Mouse (Mus musculus) heart, adult 2 months (tissue): Measurements from ENCODE around the gene Top1. TPM values are rescaled to one million over a fixed set of nuclear protein-coding genes. Genes with fewer than 3 reads are reported as not detected.

ENCODE experiments used
- DNase-seq, 2 experiments: peaks; one replicate each; pipeline ENCODE4 v3.0.0; 2021
- H3K27ac ChIP-seq: fragments of 200-600 bp; 2 replicates; pipeline ENCODE4 v1.8.1; 2022
- H3K27me3 ChIP-seq: fragments of 200-500 bp; 2 replicates; pipeline ENCODE4 v1.6.1; 2012; ENCODE audit warnings: mild to moderate bottlenecking, low read length, inconsistent platforms, mixed read lengths; ENCODE audit not compliant: control insufficient read depth, insufficient read depth
- H3K36me3 ChIP-seq: fragments of 200-500 bp; 2 replicates; pipeline ENCODE4 v1.6.1; 2012; ENCODE audit warnings: low read length, inconsistent platforms; ENCODE audit not compliant: control insufficient read depth, insufficient read depth
- H3K4me1 ChIP-seq: fragments of 200-500 bp; 2 replicates; pipeline ENCODE4 v1.6.1; 2011; ENCODE audit warnings: low read length; ENCODE audit not compliant: control insufficient read depth, insufficient read depth
- H3K4me3 ChIP-seq: fragments of 200-600 bp; 2 replicates; pipeline ENCODE4 v1.8.1; 2022
- H3K79me2 ChIP-seq: fragments of 200-500 bp; replicated peaks from 2 replicates; pipeline ENCODE4 v1.6.1; 2012; ENCODE audit warnings: mild to moderate bottlenecking, inconsistent platforms, low read length, moderate library complexity, mixed read lengths; ENCODE audit not compliant: control insufficient read depth, insufficient read depth
- H3K9ac ChIP-seq: fragments of 200-500 bp; 2 replicates; pipeline ENCODE4 v1.6.1; 2012; ENCODE audit warnings: low read depth, mild to moderate bottlenecking, control low read depth, inconsistent platforms, low read length, mixed read lengths
- CTCF ChIP-seq: fragments of 200-600 bp; IDR thresholded peaks from 2 replicates; pipeline ENCODE4 v1.8.1; 2022; ENCODE audit warnings: antibody characterized with exemption, mild to moderate bottlenecking, moderate library complexity
- EP300 ChIP-seq: fragments of 200-500 bp; IDR thresholded peaks from 2 replicates; pipeline ENCODE4 v1.6.1; 2011; ENCODE audit warnings: low read depth, low read length, control low read depth; ENCODE audit not compliant: insufficient read depth
- POLR2A ChIP-seq: fragments of 200-500 bp; IDR thresholded peaks from 2 replicates; pipeline ENCODE4 v1.6.1; 2011; ENCODE audit warnings: mild to moderate bottlenecking, low read depth, low read length, control low read depth; ENCODE audit not compliant: insufficient read depth
- WGBS: fragments of 180-500 bp; shearing (Covaris S2); methylation state at CpG from one replicate; pipeline ENCODE4 v1.1.7; 2018; 5-methylcytosine and 5-hydroxymethylcytosine counted together
- intact Hi-C: fragments of 180-260 bp; cut with DNase I; formaldehyde crosslinking; loops from one replicate; pipeline ENCODE4 v1.15.1; 2025
- polyA plus RNA-seq: library from polyadenylated mRNA; depleted of rRNA; stranded (reverse); fragments of >200 nt; gene quantifications from 2 replicates; pipeline ENCODE4 v1.2.3, GENCODE M21; 2012
- total RNA-seq, 2 experiments: library from RNA; stranded (reverse); gene quantifications; 2 replicates each; pipeline ENCODE4 v1.2.3; 2021

Gene Top1
- total and polyA plus RNA-seq, 3 experiments, result 5.6 to 46.8 (median 44.1) TPM

GRCm38 (mm10) chr2:160740521-160741156 lies 95.0 kb downstream of the Top1 start:
- Histone ChIP-seq H3K4me1 (peaks cover 68% of the 10 kb centered on the region), H3K4me3 (no peak overlapping the region), H3K36me3 (peaks cover 60% of the 10 kb centered on the region), H3K79me2 (peaks cover 15% of the 10 kb centered on the region), H3K27me3 (no peaks in the 10 kb centered on the region), H3K27ac (peak overlapping the region; percentile 83), H3K9ac (peak overlapping the region; percentile 7; the same call in 1 of the 2 replicates)
- intact Hi-C loops, result no loop called here
- DNase-seq, result no peak
- 41% methylated on average over 11 of the region's 11 CpGs for WGBS
- no peak for TF ChIP-seq CTCF

DNA sequence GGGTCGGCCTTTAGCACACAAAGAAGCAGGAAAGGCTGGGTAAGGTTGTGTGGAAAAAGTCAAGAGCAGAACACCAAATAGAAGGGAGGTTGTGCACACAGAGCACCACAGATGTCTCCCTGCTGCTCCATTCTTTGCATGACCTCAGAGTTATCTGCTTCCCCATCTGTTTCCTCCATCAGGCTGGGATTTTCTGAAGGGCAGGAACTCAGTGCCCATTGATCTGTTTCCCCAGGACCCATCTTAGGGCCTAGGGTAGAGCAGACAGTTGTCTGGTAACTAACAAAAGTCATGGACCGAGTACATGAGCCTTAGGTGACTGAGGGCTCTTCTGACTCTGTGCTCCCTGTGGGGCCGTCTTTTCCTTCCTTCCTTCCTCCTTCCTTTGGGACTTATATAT lies 95.9 kb downstream of the Top1 start:
- H3K27ac ChIP-seq, result peak overlapping the region; percentile 83
- intact Hi-C loops, result no loop called here
- no peak overlapping the region for H3K4me3 ChIP-seq
- TF ChIP-seq EP300 (peak; percentile 50; the same call in 1 of the 2 replicates), CTCF (no peak), POLR2A (0 out of 2 replicates have a peak, but pooled peaks have one; percentile 8)
- H3K79me2 ChIP-seq, result peaks cover 13% of the 10 kb centered on the region
- DNase-seq, result no peak
- peaks cover 60% of the 10 kb centered on the region for H3K36me3 ChIP-seq
- H3K27me3 ChIP-seq, result no peaks in the 10 kb centered on the region
- H3K9ac ChIP-seq, result no peak overlapping the region
- WGBS, result 38% methylated on average over 3 of the region's 3 CpGs
- peaks cover 69% of the 10 kb centered on the region for H3K4me1 ChIP-seq

- peak overlapping the region; percentile 83 for H3K27ac ChIP-seq
- peaks cover 70% of the 10 kb centered on the region for H3K4me1 ChIP-seq
- DNase-seq, result peak in 1 of 2 experiments; percentile 26
- H3K36me3 ChIP-seq, result peaks cover 62% of the 10 kb centered on the region
- intact Hi-C loops, result no loop called here
- H3K27me3 ChIP-seq, result no peaks in the 10 kb centered on the region
- TF ChIP-seq CTCF (no peak), EP300 (peak; percentile 50), POLR2A (peak; percentile 29; the same call in 1 of the 2 replicates)
- peak overlapping the region; percentile 3; the same call in 1 of the 2 replicates for H3K9ac ChIP-seq
- peaks cover 15% of the 10 kb centered on the region for H3K79me2 ChIP-seq
- 17% methylated on average over 1 of the region's 1 CpGs for WGBS
- H3K4me3 ChIP-seq, result no peak overlapping the region
Measured at GRCm38 (mm10) chr2:160742161-160742609, 96.5 kb downstream of the Top1 start.

DNA sequence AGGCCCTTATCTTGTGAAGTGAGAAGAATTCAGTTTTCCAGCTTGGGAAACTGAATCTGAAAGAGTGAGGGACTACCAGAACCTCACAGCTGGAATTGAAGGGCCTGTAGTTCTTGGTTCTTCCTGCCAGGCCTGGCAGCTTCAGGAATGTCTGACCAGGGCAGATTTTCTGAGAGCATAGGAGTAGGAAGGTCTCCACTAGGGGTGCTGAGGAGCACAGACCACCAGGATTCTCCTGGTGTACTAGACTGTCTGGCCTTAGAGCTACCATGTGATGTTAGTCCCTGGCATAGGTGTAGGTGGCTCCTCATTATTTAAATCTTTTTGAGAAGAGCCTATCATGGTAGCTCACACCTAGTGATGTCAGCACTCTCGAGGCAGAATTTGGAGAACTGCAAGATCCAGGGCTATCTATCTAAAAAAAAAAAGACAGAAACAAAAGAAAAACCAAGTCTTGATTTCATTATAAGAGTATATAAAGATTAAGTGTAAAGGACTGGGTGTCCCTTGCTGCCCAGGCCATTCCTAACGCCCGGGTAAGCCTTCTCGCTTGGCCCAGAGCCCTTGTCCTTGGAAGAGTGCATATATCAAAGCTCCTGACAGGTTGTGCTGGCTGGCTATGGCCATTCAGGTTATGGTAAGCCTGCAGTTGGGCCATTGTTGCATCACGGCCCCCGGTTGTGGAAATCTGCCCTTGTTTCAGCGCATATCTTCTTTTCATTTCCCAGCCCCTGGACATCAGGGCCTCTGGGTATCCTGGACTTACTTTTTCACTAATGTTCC lies 98.5 kb downstream of the Top1 start:
- DNase-seq, result peak; percentile 74 to 77
- WGBS, result 65% methylated on average over 7 of the region's 7 CpGs
- Histone ChIP-seq H3K79me2 (peaks cover 17% of the 10 kb centered on the region), H3K4me1 (peaks cover 62% of the 10 kb centered on the region), H3K27ac (peak overlapping the region; percentile 83), H3K27me3 (no peaks in the 10 kb centered on the region), H3K36me3 (peaks cover 53% of the 10 kb centered on the region), H3K9ac (peak overlapping the region; percentile 23), H3K4me3 (no peak overlapping the region)
- intact Hi-C loops, result loop anchor here (2.0 kb wide), 1 partner anchor 13 kb away; the partner anchor contains the start of gene Plcg1
- TF ChIP-seq CTCF (peak; percentile 88), POLR2A (no peak), EP300 (0 out of 2 replicates have a peak, but pooled peaks have one; percentile 50)

GRCm38 (mm10) chr2:160744823-160745210 lies 99.1 kb downstream of the Top1 start:
- intact Hi-C loops, result loop anchor here (2.0 kb wide), 1 partner anchor 14 kb away; the partner anchor contains the start of gene Plcg1

More at GRCm38 (mm10) chr2:160744823-160745210, 99.1 kb downstream of the Top1 start:
- Histone ChIP-seq H3K4me3 (no peak overlapping the region; the same call in 1 of the 2 replicates), H3K4me1 (peaks cover 58% of the 10 kb centered on the region), H3K79me2 (peaks cover 17% of the 10 kb centered on the region), H3K27ac (peak overlapping the region; percentile 83), H3K27me3 (no peaks in the 10 kb centered on the region), H3K36me3 (peaks cover 49% of the 10 kb centered on the region), H3K9ac (no peak overlapping the region)
- TF ChIP-seq CTCF, result no peak
- TF ChIP-seq POLR2A, result no peak
- no peak for TF ChIP-seq EP300
- DNase-seq, result no peak
- 46% methylated on average over 5 of the region's 5 CpGs for WGBS
